Mouse (Mus musculus): Measurements from ENCODE around the gene Exoc3l4. TPM values are rescaled to one million over a fixed set of nuclear protein-coding genes. Genes with fewer than 3 reads are reported as not detected.

Exoc3l4 gene
- polyA plus RNA-seq, 1 experiment, result 10.0 TPM

DNA sequence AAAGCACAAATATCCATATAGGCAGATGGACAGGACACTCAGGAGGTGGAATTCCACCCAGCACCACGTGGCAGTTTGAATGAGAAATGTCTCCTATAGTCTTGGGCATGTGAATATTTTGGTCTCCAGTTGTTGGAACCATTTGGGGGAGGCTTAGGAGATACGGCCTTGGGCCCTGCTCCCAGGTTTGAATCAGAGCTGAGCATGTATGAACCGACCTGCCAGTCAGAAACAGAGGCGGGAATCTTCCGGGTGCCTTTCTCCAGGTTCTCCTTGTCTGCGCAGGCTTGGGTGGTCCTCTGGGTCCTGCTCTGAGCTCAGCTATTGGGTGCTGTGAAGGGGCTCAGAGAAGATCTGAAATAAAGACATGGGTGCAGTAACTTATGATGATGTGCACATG is 22.8 kb upstream of the Exoc3l4 start:
- TF ChIP-seq POLR2A (IDR thresholded peaks at IDR 0.05; ENCODE audit: borderline replicate concordance, insufficient read depth, low read length) (no peak), CTCF (IDR thresholded peaks at IDR 0.05; ENCODE audit: borderline replicate concordance, insufficient read depth, low read depth, low read length) (no peak)
- WGBS, result 85% methylated on average over 6 of the region's 6 CpGs
- no peak for DNase-seq
- Histone ChIP-seq H3K27ac (ENCODE audit: insufficient read depth, low read length) (no peak overlapping the region), H3K4me1 (ENCODE audit: control insufficient read depth, insufficient read depth, low read length) (0 out of 2 replicates have a peak, but pooled peaks cover 3% of the 10 kb centered on the region), H3K4me3 (replicated peaks; ENCODE audit: insufficient read depth, low read depth, low read length) (no peak overlapping the region), H3K27me3 (ENCODE audit: control insufficient read depth, insufficient read depth, low read length) (no peaks in the 10 kb centered on the region)

DNA sequence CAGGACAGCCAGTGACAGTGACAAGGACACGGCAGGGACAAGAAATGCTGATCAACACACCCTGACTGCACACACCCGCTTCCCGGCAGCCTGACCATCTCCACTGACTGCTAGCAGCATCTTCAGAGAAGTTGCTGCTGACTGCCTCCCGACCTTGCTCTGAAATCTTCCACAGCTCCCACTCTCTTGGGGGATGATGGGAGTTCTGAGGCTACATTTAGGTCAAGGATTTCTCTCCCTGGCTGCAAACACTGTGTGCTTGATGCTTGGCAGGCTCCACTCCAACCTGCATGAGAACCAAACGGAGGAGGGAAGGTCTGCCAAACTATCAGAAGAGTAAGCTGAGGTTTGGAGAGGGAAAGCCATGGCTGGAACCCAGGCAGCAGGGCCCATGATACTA is 19.8 kb upstream of the Exoc3l4 start:
- no peak overlapping the region for H3K4me3 ChIP-seq (replicated peaks; ENCODE audit: insufficient read depth, low read depth, low read length)
- H3K27me3 ChIP-seq (ENCODE audit: control insufficient read depth, insufficient read depth, low read length), result no peaks in the 10 kb centered on the region
- no peak for TF ChIP-seq CTCF (IDR thresholded peaks at IDR 0.05; ENCODE audit: borderline replicate concordance, insufficient read depth, low read depth, low read length)
- no peak for TF ChIP-seq POLR2A (IDR thresholded peaks at IDR 0.05; ENCODE audit: borderline replicate concordance, insufficient read depth, low read length)
- DNase-seq, result no peak
- 0 out of 2 replicates have a peak, but pooled peaks cover 3% of the 10 kb centered on the region for H3K4me1 ChIP-seq (ENCODE audit: control insufficient read depth, insufficient read depth, low read length)
- 50% methylated on average over 5 of the region's 5 CpGs for WGBS
- no peak overlapping the region for H3K27ac ChIP-seq (ENCODE audit: insufficient read depth, low read length)

DNA sequence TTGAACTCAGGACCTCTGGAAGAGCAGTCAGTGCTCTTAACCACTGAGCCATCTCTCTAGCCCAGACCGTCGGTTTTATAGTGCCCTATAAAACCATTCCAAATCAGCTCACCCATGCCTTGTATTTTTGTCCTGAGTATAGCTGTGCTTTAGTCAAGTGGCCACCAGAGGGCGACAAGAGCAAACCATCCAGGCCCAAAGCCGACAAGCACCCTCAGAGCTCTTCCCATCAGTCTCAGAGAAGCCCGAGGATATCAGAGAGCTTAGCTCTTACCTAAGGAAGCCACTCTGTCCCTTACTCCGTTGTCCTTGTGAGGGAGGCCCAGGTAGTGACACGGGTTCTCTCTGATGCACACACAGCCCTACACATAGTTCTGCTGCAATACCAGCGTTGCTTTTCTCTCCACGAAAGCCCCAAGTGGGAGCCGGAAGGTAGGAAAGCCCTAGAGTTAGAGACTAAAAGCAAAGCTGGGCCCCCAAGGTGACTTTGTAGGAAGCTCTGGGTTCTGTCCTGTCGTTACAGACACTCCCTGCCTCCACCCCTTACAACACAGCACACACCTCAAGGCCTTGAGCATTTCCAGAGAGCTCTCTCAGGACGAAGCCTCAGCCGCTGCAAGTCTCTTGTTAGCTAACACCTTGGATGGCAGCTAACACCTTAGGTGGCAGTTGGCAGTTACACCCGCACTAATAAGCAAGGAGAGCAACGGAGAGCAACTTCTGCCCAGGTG is 15.2 kb upstream of the Exoc3l4 start:
- peak; percentile 70 to 79 for DNase-seq

DNA sequence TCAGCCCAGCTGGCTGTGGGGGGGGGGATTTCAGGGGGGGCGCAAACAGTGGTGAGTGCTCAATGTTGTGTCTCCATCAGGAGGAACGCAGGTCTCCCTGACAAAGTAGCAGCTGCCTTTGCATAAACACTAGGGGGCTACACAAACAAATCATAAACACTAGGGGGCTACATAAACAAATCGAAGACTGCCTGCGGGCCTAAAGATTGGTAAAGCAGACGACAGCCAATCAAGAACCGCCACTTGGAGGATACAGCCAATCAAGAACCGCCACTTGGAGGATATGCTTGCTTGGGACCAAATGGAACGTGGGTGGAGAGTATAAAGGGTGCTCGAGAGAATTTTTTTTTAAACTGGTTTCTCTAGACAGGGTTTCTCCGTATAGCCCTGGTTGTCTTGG is 11.9 kb upstream of the Exoc3l4 start:
- DNase-seq, result no peak
- no peak overlapping the region for H3K27ac ChIP-seq (ENCODE audit: insufficient read depth, low read length)
- 72% methylated on average over 10 of the region's 10 CpGs for WGBS
- H3K4me3 ChIP-seq (replicated peaks; ENCODE audit: insufficient read depth, low read depth, low read length), result no peak overlapping the region
- H3K4me1 ChIP-seq (ENCODE audit: control insufficient read depth, insufficient read depth, low read length), result peaks cover 7% of the 10 kb centered on the region
- TF ChIP-seq POLR2A (IDR thresholded peaks at IDR 0.05; ENCODE audit: borderline replicate concordance, insufficient read depth, low read length) (no peak), CTCF (IDR thresholded peaks at IDR 0.05; ENCODE audit: borderline replicate concordance, insufficient read depth, low read depth, low read length) (no peak)
- H3K27me3 ChIP-seq (ENCODE audit: control insufficient read depth, insufficient read depth, low read length), result no peaks in the 10 kb centered on the region

More for the DNA sequence above, 15.2 kb upstream of the Exoc3l4 start:
- 0 out of 2 replicates have a peak, but pooled peaks cover 3% of the 10 kb centered on the region for H3K4me1 ChIP-seq (ENCODE audit: control insufficient read depth, insufficient read depth, low read length)
- no peak overlapping the region for H3K27ac ChIP-seq (ENCODE audit: insufficient read depth, low read length)
- no peak overlapping the region for H3K4me3 ChIP-seq (replicated peaks; ENCODE audit: insufficient read depth, low read depth, low read length)
- WGBS, result 26% methylated on average over 15 of the region's 15 CpGs
- TF ChIP-seq POLR2A (IDR thresholded peaks at IDR 0.05; ENCODE audit: borderline replicate concordance, insufficient read depth, low read length) (no peak), CTCF (IDR thresholded peaks at IDR 0.05; ENCODE audit: borderline replicate concordance, insufficient read depth, low read depth, low read length) (peak; percentile 92)
- no peaks in the 10 kb centered on the region for H3K27me3 ChIP-seq (ENCODE audit: control insufficient read depth, insufficient read depth, low read length)

DNA sequence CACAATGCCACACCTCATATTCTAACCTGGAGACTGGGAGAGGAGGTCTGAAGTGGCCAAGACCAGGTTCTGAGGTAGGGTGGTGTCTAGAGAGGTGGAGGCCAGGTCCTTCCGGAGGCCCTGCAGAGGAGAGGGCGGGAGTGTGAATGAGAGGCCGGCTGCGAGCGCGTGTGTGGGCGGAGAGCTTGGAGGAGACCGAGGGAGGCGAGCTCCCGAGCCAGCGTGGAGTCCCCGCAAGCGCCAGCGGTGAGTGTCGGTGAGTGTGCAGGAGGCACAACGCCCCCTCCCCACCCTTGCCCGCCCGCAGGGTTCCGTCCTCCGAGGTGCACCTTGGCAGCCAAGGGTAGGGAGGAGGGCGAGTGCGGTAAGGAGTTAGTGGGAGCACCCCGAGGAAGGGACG is 10.2 kb upstream of the Exoc3l4 start, which contains the start of gene Lbhd2:
Gene Lbhd2 (plus strand): TSS at position 188 of the 400 bp plus-strand sequence.
- H3K4me3 ChIP-seq (replicated peaks; ENCODE audit: insufficient read depth, low read depth, low read length), result no peak within 1 kb of the TSS
- no peak within 1 kb of the TSS for H3K27ac ChIP-seq (ENCODE audit: insufficient read depth, low read length)
- DNase-seq, result no peak
- peaks cover 13% of the 10 kb centered on the region for H3K4me1 ChIP-seq (ENCODE audit: control insufficient read depth, insufficient read depth, low read length)
- WGBS, result 5% methylated on average over 24 of the region's 24 CpGs
- no peaks in the 10 kb centered on the region for H3K27me3 ChIP-seq (ENCODE audit: control insufficient read depth, insufficient read depth, low read length)
- no peak for TF ChIP-seq CTCF (IDR thresholded peaks at IDR 0.05; ENCODE audit: borderline replicate concordance, insufficient read depth, low read depth, low read length)
- no peak for TF ChIP-seq POLR2A (IDR thresholded peaks at IDR 0.05; ENCODE audit: borderline replicate concordance, insufficient read depth, low read length)

DNA sequence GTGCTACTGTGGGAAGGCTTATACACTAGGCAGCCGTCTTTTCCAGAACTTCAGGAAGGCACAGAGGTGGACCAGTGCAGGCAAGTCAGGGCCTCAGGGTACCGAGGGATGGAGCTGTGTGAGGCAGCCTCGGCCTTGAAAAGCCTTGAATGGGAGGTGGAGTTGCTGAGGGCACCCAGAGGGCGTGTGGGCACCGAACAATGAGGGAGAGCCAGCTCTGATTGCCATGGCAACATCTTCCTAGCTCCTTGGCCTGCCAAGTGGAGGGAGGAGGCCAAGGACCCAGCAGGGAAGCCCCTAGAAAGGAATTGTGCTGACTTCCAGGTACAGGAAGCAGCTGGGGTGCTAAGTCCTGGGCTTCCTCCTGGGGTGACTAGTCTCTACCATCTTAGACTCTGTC is 7.2 kb upstream of the Exoc3l4 start:
- 15% methylated on average over 5 of the region's 5 CpGs for WGBS
- DNase-seq, result peak; percentile 51 to 61
- Histone ChIP-seq H3K27me3 (ENCODE audit: control insufficient read depth, insufficient read depth, low read length) (no peaks in the 10 kb centered on the region), H3K4me1 (ENCODE audit: control insufficient read depth, insufficient read depth, low read length) (peaks cover 13% of the 10 kb centered on the region), H3K4me3 (replicated peaks; ENCODE audit: insufficient read depth, low read depth, low read length) (no peak overlapping the region), H3K27ac (ENCODE audit: insufficient read depth, low read length) (no peak overlapping the region)
- no peak for TF ChIP-seq CTCF (IDR thresholded peaks at IDR 0.05; ENCODE audit: borderline replicate concordance, insufficient read depth, low read depth, low read length)
- TF ChIP-seq POLR2A (IDR thresholded peaks at IDR 0.05; ENCODE audit: borderline replicate concordance, insufficient read depth, low read length), result no peak

DNA sequence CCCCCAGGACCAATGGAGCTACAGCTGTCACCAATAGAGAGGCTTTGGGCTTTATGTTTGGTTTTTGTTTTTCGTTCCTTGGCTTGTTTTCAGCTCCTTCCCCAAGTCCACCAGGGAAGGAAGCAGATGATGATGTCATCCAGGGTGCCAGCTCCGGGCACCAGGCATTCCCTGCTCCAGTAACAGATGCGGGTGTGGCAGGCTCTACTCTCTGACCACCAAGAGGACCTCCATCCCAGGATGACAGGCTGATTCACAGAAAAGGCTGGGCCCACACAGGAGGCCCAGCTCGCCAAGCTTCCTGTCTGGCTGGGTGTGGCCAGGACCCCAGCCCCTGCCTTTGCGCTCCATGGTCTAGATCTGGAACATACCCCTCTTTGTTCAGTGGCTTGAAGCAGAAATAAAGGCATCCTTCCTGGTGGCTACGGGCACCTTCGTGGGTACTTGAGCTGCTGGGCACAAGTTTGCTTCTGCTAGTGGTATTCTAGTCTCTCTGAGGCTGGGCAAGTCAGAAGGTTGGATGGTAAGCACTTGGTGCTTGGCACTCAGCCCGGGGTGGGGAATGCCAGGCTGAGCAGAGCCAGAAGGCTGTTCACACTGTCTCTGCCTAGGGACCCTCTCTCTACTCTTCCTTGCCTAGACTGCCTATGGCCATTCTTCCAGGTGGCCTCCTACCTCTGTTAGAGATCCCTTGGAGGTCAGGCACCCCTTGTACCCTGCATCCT is 5.0 kb upstream of the Exoc3l4 start:
- Histone ChIP-seq H3K27ac (ENCODE audit: insufficient read depth, low read length) (no peak overlapping the region), H3K4me3 (replicated peaks; ENCODE audit: insufficient read depth, low read depth, low read length) (no peak overlapping the region), H3K27me3 (ENCODE audit: control insufficient read depth, insufficient read depth, low read length) (no peaks in the 10 kb centered on the region), H3K4me1 (ENCODE audit: control insufficient read depth, insufficient read depth, low read length) (peaks cover 13% of the 10 kb centered on the region)
- no peak for TF ChIP-seq CTCF (IDR thresholded peaks at IDR 0.05; ENCODE audit: borderline replicate concordance, insufficient read depth, low read depth, low read length)
- no peak for TF ChIP-seq POLR2A (IDR thresholded peaks at IDR 0.05; ENCODE audit: borderline replicate concordance, insufficient read depth, low read length)
- DNase-seq, result no peak
- WGBS, result 52% methylated on average over 8 of the region's 8 CpGs

All from cerebellum, adult 2 months (tissue).